Mouse (Mus musculus) myocyte (in vitro differentiated cells): ENCODE measurements around the gene Pecam1. TPM values are rescaled to one million over a fixed set of nuclear protein-coding genes. Genes with fewer than 3 reads are reported as not detected.
A peak's percentile ranks its signal among the peaks of the same experiment; 100 is the strongest.
"Not testable (repeated sequence)": the region's sequence is repeated elsewhere in the genome, so short reads cannot be mapped to it uniquely, and the experiment has no call there.

Source experiments
- H3K27me3 ChIP-seq: one replicate; pipeline ENCODE4 v1.6.1; 2011; ENCODE audit not compliant: control insufficient read depth, insufficient read depth, insufficient read length
- H3K36me3 ChIP-seq: one replicate; pipeline ENCODE4 v1.6.1; 2011; ENCODE audit not compliant: control insufficient read depth, insufficient read depth
- H3K4me2 ChIP-seq: one replicate; pipeline ENCODE4 v1.6.1; 2011; ENCODE audit warnings: low read depth, control low read depth
- H3K4me3 ChIP-seq: one replicate; pipeline ENCODE4 v1.5.1; 2011; ENCODE audit warnings: mild to moderate bottlenecking, control low read depth, moderate library complexity
- H3K79me2 ChIP-seq: one replicate; pipeline ENCODE4 v1.6.1; 2011; ENCODE audit not compliant: control insufficient read depth, insufficient read depth
- H3ac ChIP-seq: one replicate; pipeline ENCODE4 v1.6.1; 2011; ENCODE audit not compliant: control insufficient read depth, insufficient read length
- CEBPB ChIP-seq: IDR thresholded peaks from 2 replicates; pipeline ENCODE4 v1.6.1; 2011; ENCODE audit warnings: mild to moderate bottlenecking, moderate library complexity; ENCODE audit not compliant: poor library complexity, insufficient read depth, severe bottlenecking
- E2F4 ChIP-seq: IDR thresholded peaks from one replicate; pipeline ENCODE4 v1.6.1; 2011; ENCODE audit warnings: mild to moderate bottlenecking, control low read depth, moderate library complexity; ENCODE audit not compliant: insufficient read depth
- MAX ChIP-seq: IDR thresholded peaks from one replicate; pipeline ENCODE4 v1.6.1; 2011; ENCODE audit warnings: low read depth, mild to moderate bottlenecking, control low read depth
- MYOD1 ChIP-seq, 3 experiments: IDR thresholded peaks; one replicate each; pipeline ENCODE4 v1.6.1; 2011; ENCODE audit warnings: control low read depth in 2 of 3, low read depth in 2 of 3, mild to moderate bottlenecking in 2 of 3, moderate library complexity in 1 of 3; ENCODE audit not compliant: insufficient read length in 2 of 3, control insufficient read depth in 1 of 3
- MYOG ChIP-seq, 3 experiments: IDR thresholded peaks; one replicate each; pipeline ENCODE4 v1.6.1; 2011; ENCODE audit warnings: control low read depth in 2 of 3, low read depth in 2 of 3, mild to moderate bottlenecking in 2 of 3; ENCODE audit not compliant: insufficient read length in 2 of 3, control insufficient read depth in 1 of 3, insufficient read depth in 1 of 3
- POLR2A ChIP-seq: IDR thresholded peaks from one replicate; pipeline ENCODE4 v1.6.1; 2011; ENCODE audit warnings: low read depth, mild to moderate bottlenecking, control low read depth, moderate library complexity; ENCODE audit not compliant: insufficient read length
- POLR2AphosphoS2 ChIP-seq: IDR thresholded peaks from one replicate; pipeline ENCODE4 v1.6.1; 2011; ENCODE audit warnings: low read depth, control low read depth; ENCODE audit not compliant: insufficient read length
- REST ChIP-seq: IDR thresholded peaks from one replicate; pipeline ENCODE4 v1.6.1; 2011; ENCODE audit warnings: mild to moderate bottlenecking, control low read depth, moderate library complexity; ENCODE audit not compliant: insufficient read depth, insufficient read length
- SRF ChIP-seq: IDR thresholded peaks from one replicate; pipeline ENCODE4 v1.6.1; 2011; ENCODE audit warnings: low read depth; ENCODE audit not compliant: control insufficient read depth, insufficient read length
- TCF12 ChIP-seq: IDR thresholded peaks from one replicate; pipeline ENCODE4 v1.6.1; 2011; ENCODE audit warnings: mild to moderate bottlenecking, control low read depth; ENCODE audit not compliant: poor library complexity, insufficient read depth, severe bottlenecking
- TCF3 ChIP-seq: IDR thresholded peaks from one replicate; pipeline ENCODE4 v1.6.1; 2011; ENCODE audit warnings: low read depth, control low read depth; ENCODE audit not compliant: insufficient read length
- USF1 ChIP-seq: IDR thresholded peaks from one replicate; pipeline ENCODE4 v1.6.1; 2011; ENCODE audit warnings: low read depth, mild to moderate bottlenecking, control low read depth, moderate library complexity
- polyA plus RNA-seq: library from polyadenylated mRNA; unstranded; fragments of >200 nt; fragmentation: generic; extraction: Trizol; gene quantifications from one replicate; pipeline ENCODE4 v1.2.1, GENCODE M21; 2012; ENCODE audit warnings: missing spikeins

Pecam1 gene
- polyA plus RNA-seq, 1 experiment: 0.01 TPM

- H3K27me3 ChIP-seq: no peaks in the 10 kb centered on the region
- H3K4me2 ChIP-seq: no peak overlapping the region
- TF ChIP-seq TCF3: no peak
- no peak for TF ChIP-seq MAX
- TF ChIP-seq POLR2A: no peak
- TF ChIP-seq USF1: no peak
- TF ChIP-seq REST: no peak
- TF ChIP-seq POLR2AphosphoS2: no peak
- no peak for TF ChIP-seq SRF
- TF ChIP-seq MYOD1 (IDR thresholded peaks at IDR 0.05; ENCODE audit: control insufficient read depth in 1 of 3, insufficient read length in 2 of 3, low read depth in 2 of 3): no peak
- TF ChIP-seq E2F4: no peak
- TF ChIP-seq MYOG (IDR thresholded peaks at IDR 0.05; ENCODE audit: control insufficient read depth in 1 of 3, insufficient read depth in 1 of 3, insufficient read length in 2 of 3, low read depth in 2 of 3): no peak
- TF ChIP-seq TCF12: no peak
- TF ChIP-seq CEBPB: no peak
- no peak overlapping the region for H3K4me3 ChIP-seq
- peaks cover 70% of the 10 kb centered on the region for H3K36me3 ChIP-seq
- peaks cover 56% of the 10 kb centered on the region for H3K79me2 ChIP-seq
- no peak overlapping the region for H3ac ChIP-seq
These were observed 34.0 kb upstream of the Pecam1 start for GRCm38 (mm10) chr11:106784476-106784875.

- H3K27me3 ChIP-seq: no peaks in the 10 kb centered on the region
- no peak overlapping the region for H3K4me2 ChIP-seq
- H3ac ChIP-seq: no peak overlapping the region
- no peak overlapping the region for H3K4me3 ChIP-seq
- peak; percentile 18 for TF ChIP-seq POLR2AphosphoS2
- no peak for TF ChIP-seq MAX
- H3K36me3 ChIP-seq: peaks cover 70% of the 10 kb centered on the region
- H3K79me2 ChIP-seq: peaks cover 62% of the 10 kb centered on the region
These were observed 32.7 kb upstream of the Pecam1 start for GRCm38 (mm10) chr11:106782841-106783764.

GRCm38 (mm10) chr11:106782271-106782670, 31.8 kb upstream of the Pecam1 start:
- not testable (repeated sequence) for H3K4me2 ChIP-seq, H3K27me3 ChIP-seq, H3K4me3 ChIP-seq, H3ac ChIP-seq
- Histone ChIP-seq H3K36me3 (peaks cover 69% of the 10 kb centered on the region), H3K79me2 (peaks cover 61% of the 10 kb centered on the region)

GRCm38 (mm10) chr11:106780590-106781220, 30.3 kb upstream of the Pecam1 start:
- Histone ChIP-seq H3K27me3 (no peaks in the 10 kb centered on the region), H3K79me2 (peaks cover 45% of the 10 kb centered on the region), H3K4me2 (no peak overlapping the region), H3K4me3 (no peak overlapping the region), H3K36me3 (peaks cover 57% of the 10 kb centered on the region), H3ac (no peak overlapping the region)
- TF ChIP-seq SRF (no peak), TCF3 (no peak), POLR2A (no peak), TCF12 (no peak), E2F4 (no peak), REST (no peak), CEBPB (no peak), MYOD1 (IDR thresholded peaks at IDR 0.05; ENCODE audit: control insufficient read depth in 1 of 3, insufficient read length in 2 of 3, low read depth in 2 of 3) (no peak), MYOG (IDR thresholded peaks at IDR 0.05; ENCODE audit: control insufficient read depth in 1 of 3, insufficient read depth in 1 of 3, insufficient read length in 2 of 3, low read depth in 2 of 3) (no peak), POLR2AphosphoS2 (no peak), USF1 (no peak), MAX (no peak)

GRCm38 (mm10) chr11:106780089-106780425, 29.6 kb upstream of the Pecam1 start:
- no peaks in the 10 kb centered on the region for H3K27me3 ChIP-seq
- peaks cover 56% of the 10 kb centered on the region for H3K36me3 ChIP-seq
- peak overlapping the region; percentile 54 for H3K4me3 ChIP-seq
- TF ChIP-seq USF1: no peak
- no peak for TF ChIP-seq E2F4
- peak overlapping the region; percentile 88 for H3K4me2 ChIP-seq
- H3ac ChIP-seq: no peak overlapping the region
- peaks cover 39% of the 10 kb centered on the region for H3K79me2 ChIP-seq
